Mouse (Mus musculus) liver, embryonic 11.5 days (tissue): ENCODE results near the gene Rims1. TPM values are rescaled to one million over a fixed set of nuclear protein-coding genes. Genes with fewer than 3 reads are reported as not detected.

ENCODE experiments used
- ATAC-seq: fragments of 200-750 bp; cut with Nextera tagmentation; replicated peaks from 2 replicates; pipeline ENCODE4 v1.8.0; 2017; ENCODE audit warnings: moderate number of reproducible peaks, mild to moderate bottlenecking, moderate TSS enrichment, moderate library complexity; ENCODE audit not compliant: low FRiP score
- DNase-seq: peaks from one replicate; pipeline ENCODE4 v3.0.0-alpha.2; 2017; ENCODE audit warnings: low spot score
- H3K27ac ChIP-seq: fragments of 300-500 bp; sonication (generic); 2 replicates; pipeline ENCODE4 v1.5.1; 2014; ENCODE audit warnings: mild to moderate bottlenecking, low read depth, low read length, control low read depth
- H3K27me3 ChIP-seq: fragments of 300-500 bp; sonication (generic); replicated peaks from 2 replicates; pipeline ENCODE4 v1.6.1; 2014; ENCODE audit warnings: low read length, mixed read lengths; ENCODE audit not compliant: control insufficient read depth, insufficient read depth
- H3K36me3 ChIP-seq: fragments of 300-500 bp; sonication (generic); 2 replicates; pipeline ENCODE4 v1.6.1; 2014; ENCODE audit warnings: mild to moderate bottlenecking, low read length, moderate library complexity, mixed read lengths; ENCODE audit not compliant: control insufficient read depth, insufficient read depth
- H3K4me1 ChIP-seq: fragments of 300-500 bp; sonication (generic); replicated peaks from 2 replicates; pipeline ENCODE4 v1.6.1; 2014; ENCODE audit warnings: low read length, mixed read lengths; ENCODE audit not compliant: control insufficient read depth, insufficient read depth
- H3K4me2 ChIP-seq: fragments of 300-500 bp; sonication (generic); 2 replicates; pipeline ENCODE4 v1.6.1; 2014; ENCODE audit warnings: mild to moderate bottlenecking, control low read depth, moderate library complexity
- H3K4me3 ChIP-seq: fragments of 300-500 bp; sonication (generic); 2 replicates; pipeline ENCODE4 v1.5.1; 2014; ENCODE audit warnings: low read depth, low read length, control low read depth
- H3K9ac ChIP-seq: fragments of 300-500 bp; sonication (generic); 2 replicates; pipeline ENCODE4 v1.6.1; 2014; ENCODE audit warnings: low read depth, low read length, control low read depth
- H3K9me3 ChIP-seq: fragments of 300-500 bp; sonication (generic); 2 replicates; pipeline ENCODE4 v1.6.1; 2016; ENCODE audit warnings: low read length, inconsistent platforms, mixed read lengths; ENCODE audit not compliant: control insufficient read depth
- WGBS: fragments of 180-500 bp; shearing (Covaris S2); extraction: QIAGEN DNeasy Blood & Tissue Kit; methylation state at CpG from one replicate; pipeline ENCODE4 v1.1.7; 2014; 5-methylcytosine and 5-hydroxymethylcytosine counted together
- polyA plus RNA-seq: library from polyadenylated mRNA; unstranded; fragments of >200 nt; fragmentation: Nextera tagmentation; extraction: Ambion mirVana; gene quantifications from 2 replicates; pipeline ENCODE4 v1.2.1, GENCODE M21; 2014

The Rims1 gene
- polyA plus RNA-seq, 1 experiment from 2014 or later, result 1.1 TPM

DNA sequence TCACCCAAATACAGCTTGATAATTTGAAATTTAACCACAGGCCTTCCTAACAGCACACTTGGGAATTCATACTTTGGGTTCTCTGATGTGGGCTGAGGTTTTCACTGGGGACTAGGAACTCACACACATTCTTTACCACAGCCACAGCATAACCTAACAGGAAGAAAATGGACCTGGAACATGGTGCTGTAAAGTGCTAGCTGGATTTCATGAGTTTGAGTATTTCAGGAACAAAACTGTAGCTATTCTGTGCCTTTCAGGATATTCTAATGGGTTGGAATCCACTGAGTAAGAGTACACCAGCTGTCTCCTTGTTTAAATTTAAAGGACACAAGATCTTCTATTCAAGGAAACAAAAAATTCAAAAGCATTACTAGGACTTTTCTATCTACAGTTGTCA, 149.8 kb downstream of the Rims1 start:
- H3K4me1 ChIP-seq, result no peaks in the 10 kb centered on the region
- H3K9ac ChIP-seq, result no peak overlapping the region

GRCm38 (mm10) chr1:22654903-22655302, 150.9 kb downstream of the Rims1 start:
- no peak for DNase-seq
- H3K36me3 ChIP-seq, result no peaks in the 10 kb centered on the region
- WGBS, result 79% methylated on average over 9 of the region's 9 CpGs

More for the DNA sequence above, 149.8 kb downstream of the Rims1 start:
- Histone ChIP-seq H3K27me3 (no peaks in the 10 kb centered on the region), H3K4me3 (no peak overlapping the region), H3K4me2 (no peak overlapping the region), H3K27ac (no peak overlapping the region), H3K36me3 (no peaks in the 10 kb centered on the region), H3K9me3 (no peaks in the 10 kb centered on the region)
- no peak for DNase-seq
- no peak for ATAC-seq

DNA sequence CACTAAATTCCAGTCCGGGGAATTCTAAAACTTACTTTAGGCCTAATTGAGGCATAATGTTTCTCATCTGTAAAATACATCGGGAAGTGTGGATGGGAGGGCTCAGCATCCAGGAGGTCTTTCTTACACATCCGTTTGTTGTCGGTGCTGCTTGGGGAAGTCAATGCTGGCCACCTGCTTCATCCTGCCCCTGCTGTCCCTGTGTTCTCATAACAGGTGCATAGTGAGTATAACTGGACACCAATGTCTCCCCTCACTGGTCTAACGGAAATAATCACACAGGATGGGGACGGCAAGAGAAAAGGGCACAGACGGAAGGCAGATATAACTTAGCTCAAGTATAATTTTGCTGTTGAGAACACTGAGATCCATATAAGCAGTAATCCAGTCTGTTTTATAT, 155.2 kb downstream of the Rims1 start:
- WGBS, result 77% methylated on average over 7 of the region's 7 CpGs
- Histone ChIP-seq H3K27ac (no peak overlapping the region), H3K9me3 (no peaks in the 10 kb centered on the region), H3K36me3 (no peaks in the 10 kb centered on the region), H3K4me1 (no peaks in the 10 kb centered on the region), H3K27me3 (no peaks in the 10 kb centered on the region), H3K4me2 (no peak overlapping the region), H3K9ac (no peak overlapping the region), H3K4me3 (no peak overlapping the region)
- ATAC-seq (no peak), DNase-seq (no peak)

More at GRCm38 (mm10) chr1:22654903-22655302, 150.9 kb downstream of the Rims1 start:
- no peak for ATAC-seq
- no peak overlapping the region for H3K9ac ChIP-seq
- H3K4me1 ChIP-seq, result no peaks in the 10 kb centered on the region
- H3K9me3 ChIP-seq, result no peaks in the 10 kb centered on the region
- H3K27me3 ChIP-seq, result no peaks in the 10 kb centered on the region
- no peak overlapping the region for H3K4me2 ChIP-seq
- no peak overlapping the region for H3K4me3 ChIP-seq
- no peak overlapping the region for H3K27ac ChIP-seq

DNA sequence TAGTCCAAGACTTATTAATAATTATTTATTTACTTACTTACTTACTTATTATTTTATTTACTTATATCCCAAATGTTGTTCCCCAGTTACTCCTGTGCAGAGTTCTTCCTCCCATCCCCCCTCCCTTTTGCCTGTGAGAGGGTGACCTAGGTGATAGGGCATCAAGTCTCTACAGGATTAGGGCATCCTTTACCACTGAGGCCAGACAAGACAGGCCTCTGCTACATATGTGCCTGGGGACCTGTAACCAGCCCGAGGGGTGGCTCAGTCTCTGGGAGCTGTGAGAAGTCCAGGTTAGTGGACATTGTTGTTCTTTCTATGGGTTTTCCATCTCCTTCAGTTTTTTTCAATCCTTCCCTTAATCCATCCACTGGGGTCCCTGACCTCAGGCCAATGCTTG, 156.4 kb downstream of the Rims1 start:
- ATAC-seq, result no peak
- DNase-seq, result no peak
- H3K4me3 ChIP-seq, result no peak overlapping the region
- 69% methylated on average over 1 of the region's 1 CpGs for WGBS
- H3K36me3 ChIP-seq, result no peaks in the 10 kb centered on the region
- H3K27me3 ChIP-seq, result no peaks in the 10 kb centered on the region
- H3K9me3 ChIP-seq, result no peaks in the 10 kb centered on the region
- no peak overlapping the region for H3K4me2 ChIP-seq
- no peak overlapping the region for H3K9ac ChIP-seq
- no peaks in the 10 kb centered on the region for H3K4me1 ChIP-seq
- no peak overlapping the region for H3K27ac ChIP-seq

DNA sequence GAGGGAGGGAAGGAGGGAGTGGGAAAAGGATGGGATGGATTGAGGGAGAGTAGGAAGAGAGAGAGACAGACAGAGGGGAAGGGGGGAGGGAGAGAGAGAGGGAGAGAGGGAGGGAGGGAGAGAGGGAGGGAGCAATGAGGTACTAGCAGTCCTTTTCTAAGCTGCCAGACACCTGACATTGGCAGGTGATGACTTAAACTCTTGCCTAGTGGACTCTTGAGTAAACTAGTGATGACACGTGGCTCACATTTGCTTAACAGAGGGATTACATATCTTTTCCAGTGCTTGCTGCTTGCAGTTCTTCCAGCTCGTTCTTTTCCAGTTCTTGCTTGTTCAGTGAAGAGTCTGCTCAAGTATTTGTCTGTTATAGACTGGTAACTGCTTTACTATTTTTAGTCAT, 160.5 kb downstream of the Rims1 start:
- Histone ChIP-seq H3K9me3 (no peaks in the 10 kb centered on the region), H3K36me3 (no peaks in the 10 kb centered on the region), H3K27me3 (no peaks in the 10 kb centered on the region), H3K4me1 (no peaks in the 10 kb centered on the region), H3K9ac (no peak overlapping the region), H3K4me2 (no peak overlapping the region), H3K27ac (no peak overlapping the region), H3K4me3 (no peak overlapping the region)
- DNase-seq, result no peak
- ATAC-seq, result no peak
- 36% methylated on average over 2 of the region's 2 CpGs for WGBS

DNA sequence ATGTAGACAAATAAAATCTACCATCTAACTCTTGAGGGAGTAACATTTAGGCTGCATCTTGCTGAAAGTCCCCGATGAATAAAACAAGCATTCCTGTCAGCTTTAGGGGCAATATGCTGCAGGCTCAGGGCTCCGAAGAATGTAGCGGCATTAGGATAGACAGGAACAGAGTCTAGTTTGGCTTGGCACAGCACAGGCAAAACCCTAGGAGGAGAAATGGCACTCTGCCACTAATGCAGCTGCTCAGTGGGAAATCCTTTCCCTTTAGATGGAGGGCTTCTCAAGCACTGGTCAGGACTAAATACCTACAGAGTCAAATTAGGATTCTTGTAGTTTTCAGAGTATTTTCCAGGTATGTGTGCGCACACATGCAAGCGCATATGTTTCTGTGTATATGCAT, 165.2 kb downstream of the Rims1 start:
- ATAC-seq (no peak), DNase-seq (no peak)
- Histone ChIP-seq H3K9me3 (no peaks in the 10 kb centered on the region), H3K9ac (no peak overlapping the region), H3K4me1 (no peaks in the 10 kb centered on the region), H3K36me3 (no peaks in the 10 kb centered on the region), H3K4me3 (no peak overlapping the region), H3K27ac (no peak overlapping the region), H3K4me2 (no peak overlapping the region), H3K27me3 (no peaks in the 10 kb centered on the region)
- 90% methylated on average over 5 of the region's 5 CpGs for whole genome bisulfite sequencing

- ATAC-seq (no peak), DNase-seq (no peak)
- WGBS, result 78% methylated on average over 3 of the region's 3 CpGs
- no peak overlapping the region for H3K4me2 ChIP-seq
- H3K27ac ChIP-seq, result no peak overlapping the region
- H3K4me3 ChIP-seq, result no peak overlapping the region
- H3K9ac ChIP-seq, result no peak overlapping the region
- no peaks in the 10 kb centered on the region for H3K9me3 ChIP-seq
- no peaks in the 10 kb centered on the region for H3K27me3 ChIP-seq
- H3K4me1 ChIP-seq, result no peaks in the 10 kb centered on the region
- H3K36me3 ChIP-seq, result no peaks in the 10 kb centered on the region
These were observed 166.1 kb downstream of the Rims1 start for GRCm38 (mm10) chr1:22639702-22640101.

- Histone ChIP-seq H3K36me3 (no peaks in the 10 kb centered on the region), H3K27me3 (no peaks in the 10 kb centered on the region), H3K27ac (no peak overlapping the region), H3K4me3 (no peak overlapping the region), H3K4me2 (no peak overlapping the region), H3K9me3 (no peaks in the 10 kb centered on the region), H3K4me1 (no peaks in the 10 kb centered on the region), H3K9ac (no peak overlapping the region)
- WGBS, result 87% methylated on average over 2 of the region's 2 CpGs
- ATAC-seq, result no peak
- DNase-seq, result no peak
These were observed 171.9 kb downstream of the Rims1 start for GRCm38 (mm10) chr1:22633871-22634270.

- no peaks in the 10 kb centered on the region for H3K27me3 ChIP-seq
- WGBS, result 74% methylated on average over 7 of the region's 7 CpGs
- no peak for ATAC-seq
These were observed 173.2 kb downstream of the Rims1 start for GRCm38 (mm10) chr1:22632551-22632950.

More at GRCm38 (mm10) chr1:22632551-22632950, 173.2 kb downstream of the Rims1 start:
- no peaks in the 10 kb centered on the region for H3K4me1 ChIP-seq
- H3K27ac ChIP-seq, result no peak overlapping the region
- no peak for DNase-seq
- H3K4me3 ChIP-seq, result no peak overlapping the region
- H3K9ac ChIP-seq, result no peak overlapping the region
- no peaks in the 10 kb centered on the region for H3K36me3 ChIP-seq
- no peak overlapping the region for H3K4me2 ChIP-seq
- H3K9me3 ChIP-seq, result no peaks in the 10 kb centered on the region
